Comparison of ENCODE assay signal across 8 mouse cellular contexts in genomic region chr19:4877785-4878184, GRCm38 (mm10). TPM values are rescaled to one million over a fixed set of nuclear protein-coding genes. Genes with fewer than 3 reads are reported as not detected.
DNase-seq lines count a peak whose midpoint lies in the region; ATAC-seq and TF ChIP-seq lines count a peak whose summit lies in the region.

Gene Actn3, minus strand, starts transcription at chr19:4877909.

- H3K27me3 ChIP-seq in spleen, adult 2 months (ENCODE audit: control insufficient read depth, insufficient read depth, low read length), result no peaks in the 10 kb centered on the region
- H3K27me3 ChIP-seq in hindbrain, embryonic 16.5 days (replicated peaks; ENCODE audit: control insufficient read depth, insufficient read depth, low read length), result no peaks in the 10 kb centered on the region; the same call in 1 of the 2 replicates
- H3K27me3 ChIP-seq in liver, embryonic 15.5 days, result peaks cover 39% of the 10 kb centered on the region

- no peak for ATAC-seq in hindbrain, embryonic 16.5 days
- ATAC-seq in liver, embryonic 15.5 days (ENCODE audit: insufficient read depth), result no peak

- TF ChIP-seq CTCF in spleen, adult 2 months (IDR thresholded peaks at IDR 0.05; ENCODE audit: extremely low read depth, insufficient read depth, insufficient read length, insufficient replicate concordance), result no peak

- TF ChIP-seq POLR2A in spleen, adult 2 months (IDR thresholded peaks at IDR 0.05; ENCODE audit: low read depth, low read length), result no peak

- peak within 1 kb of the TSS; percentile 95 for H3K9ac ChIP-seq in hindbrain, embryonic 16.5 days (ENCODE audit: low read depth, low read length)
- H3K9ac ChIP-seq in liver, embryonic 15.5 days, result peak within 1 kb of the TSS; percentile 92

- peak within 1 kb of the TSS; percentile 94 for H3K4me3 ChIP-seq in spleen, adult 2 months (ENCODE audit: extremely low read depth, insufficient read depth, insufficient read length)
- peak within 1 kb of the TSS; percentile 96 for H3K4me3 ChIP-seq in hindbrain, embryonic 16.5 days (ENCODE audit: low read length)
- peak within 1 kb of the TSS; percentile 87 for H3K4me3 ChIP-seq in liver, embryonic 15.5 days (replicated peaks)

- H3K27ac ChIP-seq in spleen, adult 2 months (ENCODE audit: insufficient read depth, low read length), result peak within 1 kb of the TSS; percentile 14; the same call in 1 of the 2 replicates
- H3K27ac ChIP-seq in hindbrain, embryonic 16.5 days (ENCODE audit: low read depth, low read length), result peak within 1 kb of the TSS; percentile 77
- H3K27ac ChIP-seq in liver, embryonic 15.5 days (replicated peaks), result peak within 1 kb of the TSS; percentile 88

- H3K4me1 ChIP-seq in spleen, adult 2 months (ENCODE audit: control insufficient read depth, insufficient read depth, insufficient read length), result peaks cover 4% of the 10 kb centered on the region; the same call in 1 of the 2 replicates
- H3K4me1 ChIP-seq in hindbrain, embryonic 16.5 days (ENCODE audit: control insufficient read depth, insufficient read depth, low read depth, low read length), result peaks cover 15% of the 10 kb centered on the region
- H3K4me1 ChIP-seq in liver, embryonic 15.5 days (replicated peaks), result peaks cover 56% of the 10 kb centered on the region

- no peak for DNase-seq in spleen, adult 2 months (ENCODE audit: low read depth in 1 of 2, low spot score in 2 of 2)
- DNase-seq in spleen, postnatal 36 days (ENCODE audit: low spot score in 2 of 2), result no peak
- DNase-seq in gastrocnemius, postnatal 10 days, result peak; percentile 59
- peak; percentile 54 for DNase-seq in ovary, adult 18-20 months (ENCODE audit: low spot score)
- DNase-seq in Muller cell, postnatal 12 days (ENCODE audit: inconsistent ontology term), result no peak
- DNase-seq in left cerebral cortex, postnatal 4 days, result no peak

- peak within 1 kb of the TSS; percentile 88 for H3K4me2 ChIP-seq in hindbrain, embryonic 16.5 days (ENCODE audit: low read length)
- H3K4me2 ChIP-seq in liver, embryonic 15.5 days, result peak within 1 kb of the TSS; percentile 95

- 15% methylated on average over 17 of the region's 17 CpGs for WGBS in spleen, adult 2 months
- 5% methylated on average over 17 of the region's 17 CpGs for WGBS in hindbrain, embryonic 16.5 days
- WGBS in liver, embryonic 15.5 days (ENCODE audit: insufficient replicate concordance), result 8% methylated on average over 17 of the region's 17 CpGs

- intact Hi-C loops in left cerebral cortex, postnatal 4 days (cut with DNase I), result no loop called here

- H3K9me3 ChIP-seq in hindbrain, embryonic 16.5 days (ENCODE audit: control insufficient read depth, low read length), result no peaks in the 10 kb centered on the region
- no peaks in the 10 kb centered on the region for H3K9me3 ChIP-seq in liver, embryonic 15.5 days (replicated peaks)

- no peaks in the 10 kb centered on the region for H3K36me3 ChIP-seq in spleen, adult 2 months (ENCODE audit: control insufficient read depth, insufficient read depth, low read length)
- no peaks in the 10 kb centered on the region for H3K36me3 ChIP-seq in hindbrain, embryonic 16.5 days (ENCODE audit: control insufficient read depth, insufficient read depth, low read length)
- H3K36me3 ChIP-seq in liver, embryonic 15.5 days (replicated peaks), result peaks cover 27% of the 10 kb centered on the region

RNA-seq across cellular contexts. Expression of gene Actn3, which starts in this region (rescaled TPM):
- 0.06 and 0.32 TPM in 2 replicates for polyA plus RNA-seq in spleen, adult 2 months (2012; rRNA removed)
- total RNA-seq in gastrocnemius, postnatal 10 days (2021), result 1,000 to 10,000 TPM; 4,231 to 4,587 TPM
- polyA plus RNA-seq in hindbrain, embryonic 16.5 days (2015; fragmentation: Nextera tagmentation; extraction: Ambion mirVana), result 2.7 and 3.5 TPM in 2 replicates
- polyA plus RNA-seq in liver, embryonic 15.5 days (2015; fragmentation: Nextera tagmentation; extraction: Ambion mirVana), result 0.85 and 1.2 TPM in 2 replicates
- total RNA-seq in left cerebral cortex, postnatal 4 days (2021), result 1 to 10 TPM; 2.5 to 3.4 TPM

Comparison
In these comparisons a context has a peak if more than half of its experiments do, and no peak if none do; other contexts are left out.
1. RNA of gene Actn3 (total RNA-seq): 4,231 to 4,587 TPM in gastrocnemius, postnatal 10 days; 2.5 to 3.4 TPM in left cerebral cortex, postnatal 4 days; every median in the first group is over 100 times any median in the second.
2. DNase-seq: peak in gastrocnemius, postnatal 10 days (single experiment) and ovary, adult 18-20 months (single experiment); none in spleen, adult 2 months (0 of 2), spleen, postnatal 36 days (0 of 2), Muller cell, postnatal 12 days (single experiment) and left cerebral cortex, postnatal 4 days (single experiment).
3. H3K27ac ChIP-seq: peak in every context shown above with its lines; median percentile 88 in liver, embryonic 15.5 days; 77 in hindbrain, embryonic 16.5 days; 14 in spleen, adult 2 months.
4. Peak in every context shown above with its lines, with median percentiles within 50 percentile points of each other: H3K4me3 ChIP-seq.